Mouse (Mus musculus): Measurements from ENCODE around the gene Fat4. TPM values are rescaled to one million over a fixed set of nuclear protein-coding genes. Genes with fewer than 3 reads are reported as not detected.

Fat4 gene
- polyA plus RNA-seq, 1 experiment from 2014 or later, result 7.3 TPM

DNA sequence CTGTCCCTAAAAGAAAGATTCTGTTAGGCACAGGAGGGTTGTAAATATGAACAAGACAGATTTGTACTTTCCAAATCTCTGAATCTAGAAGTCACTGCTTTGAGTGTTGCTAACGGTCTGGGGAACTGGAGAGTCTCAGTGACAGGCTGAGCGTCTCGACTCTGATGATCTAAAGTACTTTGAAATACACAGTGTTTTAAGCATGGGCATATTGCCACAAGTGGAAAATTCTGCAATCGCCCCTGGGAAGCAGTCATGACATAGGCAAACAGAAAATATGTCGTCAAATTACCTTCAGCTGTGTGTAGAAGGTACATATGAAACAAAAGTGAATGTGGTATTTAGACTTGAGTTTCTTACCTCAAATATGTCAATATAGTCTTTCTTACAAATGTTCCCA, 51.4 kb downstream of the Fat4 start:
- no peaks in the 10 kb centered on the region for H3K9me3 ChIP-seq
- H3K36me3 ChIP-seq, result no peaks in the 10 kb centered on the region
- H3K27me3 ChIP-seq (replicated peaks), result no peaks in the 10 kb centered on the region
- no peaks in the 10 kb centered on the region for H3K4me1 ChIP-seq
- no peak overlapping the region for H3K4me2 ChIP-seq
- no peak overlapping the region for H3K27ac ChIP-seq
- no peak overlapping the region for H3K4me3 ChIP-seq (replicated peaks)
- no peak overlapping the region for H3K9ac ChIP-seq
- no peak for ATAC-seq (ENCODE audit: insufficient read depth, low FRiP score, low read depth)
- 56% methylated on average over 5 of the region's 5 CpGs for WGBS

DNA sequence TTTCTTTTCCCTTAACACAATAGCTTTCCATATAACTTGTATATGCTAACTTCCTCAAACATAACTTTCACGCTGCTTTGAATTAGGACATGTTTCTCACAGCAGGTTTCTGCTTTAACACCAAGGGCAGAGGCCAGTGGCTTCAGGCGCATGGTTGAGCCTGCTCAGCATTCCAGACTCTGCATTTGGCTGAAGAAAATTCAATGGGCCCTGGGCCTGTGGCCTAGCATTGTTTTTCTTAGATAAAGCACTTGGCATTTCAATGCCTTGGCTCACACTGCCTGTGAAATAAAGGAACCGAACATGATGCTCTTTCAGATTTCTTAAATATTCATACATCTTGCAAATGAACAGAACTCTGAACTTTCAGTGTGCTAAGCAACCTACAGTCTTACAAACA, 52.8 kb downstream of the Fat4 start:
- H3K4me1 ChIP-seq, result no peaks in the 10 kb centered on the region
- H3K27ac ChIP-seq, result no peak overlapping the region
- H3K9ac ChIP-seq, result no peak overlapping the region
- H3K4me2 ChIP-seq, result no peak overlapping the region
- no peak overlapping the region for H3K4me3 ChIP-seq (replicated peaks)
- no peaks in the 10 kb centered on the region for H3K27me3 ChIP-seq (replicated peaks)
- ATAC-seq (ENCODE audit: insufficient read depth, low FRiP score, low read depth), result no peak
- no peaks in the 10 kb centered on the region for H3K9me3 ChIP-seq
- WGBS, result 52% methylated on average over 3 of the region's 3 CpGs
- H3K36me3 ChIP-seq, result no peaks in the 10 kb centered on the region

DNA sequence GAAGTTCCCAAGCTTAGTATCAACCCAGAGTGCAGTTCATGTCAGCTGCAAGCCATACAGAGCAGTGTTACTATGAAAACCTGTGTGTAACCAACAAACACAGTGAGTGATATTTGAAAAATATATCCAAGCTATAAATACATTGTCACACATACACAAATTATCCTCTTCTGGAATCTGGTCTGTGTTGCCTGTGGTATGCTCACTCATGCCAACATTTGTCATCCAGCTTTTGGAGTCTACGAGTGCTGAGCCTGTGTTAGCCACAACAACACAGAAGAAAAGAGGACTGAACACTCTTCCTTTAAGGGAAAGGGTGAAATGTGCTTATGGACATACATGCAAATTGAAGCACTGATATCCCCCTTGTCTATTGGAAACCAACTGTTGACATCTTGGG, 53.6 kb downstream of the Fat4 start:
- H3K9me3 ChIP-seq, result no peaks in the 10 kb centered on the region
- no peaks in the 10 kb centered on the region for H3K27me3 ChIP-seq (replicated peaks)
- ATAC-seq (ENCODE audit: insufficient read depth, low FRiP score, low read depth), result no peak
- no peak overlapping the region for H3K4me2 ChIP-seq
- no peaks in the 10 kb centered on the region for H3K36me3 ChIP-seq
- no peak overlapping the region for H3K9ac ChIP-seq
- H3K27ac ChIP-seq, result no peak overlapping the region
- no peaks in the 10 kb centered on the region for H3K4me1 ChIP-seq
- WGBS, result 64% methylated on average over 1 of the region's 1 CpGs
- no peak overlapping the region for H3K4me3 ChIP-seq (replicated peaks)

DNA sequence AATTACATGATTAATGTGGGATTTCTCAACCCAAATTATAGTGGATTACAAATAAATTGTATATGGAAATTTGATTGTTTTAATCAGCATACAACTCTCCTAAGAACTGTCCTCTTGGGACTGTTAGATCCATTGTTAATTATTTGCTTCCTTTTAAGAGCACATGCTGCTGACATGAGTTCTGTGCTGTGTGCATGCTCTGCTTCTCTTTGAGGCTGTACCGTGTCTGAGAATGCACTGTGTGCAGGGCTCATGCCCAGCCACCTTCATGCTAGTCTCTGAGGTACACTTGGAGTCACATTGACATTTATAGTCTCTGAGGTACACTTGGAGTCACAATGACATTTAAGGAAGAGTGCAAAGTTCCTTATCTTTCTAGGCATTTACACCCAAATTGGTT, 58.4 kb downstream of the Fat4 start:
- Histone ChIP-seq H3K4me1 (no peaks in the 10 kb centered on the region), H3K4me3 (replicated peaks) (no peak overlapping the region), H3K27ac (no peak overlapping the region), H3K36me3 (no peaks in the 10 kb centered on the region), H3K4me2 (no peak overlapping the region), H3K9me3 (no peaks in the 10 kb centered on the region), H3K27me3 (replicated peaks) (no peaks in the 10 kb centered on the region), H3K9ac (no peak overlapping the region)
- no peak for ATAC-seq (ENCODE audit: insufficient read depth, low FRiP score, low read depth)
- 73% methylated on average over 1 of the region's 1 CpGs for WGBS

DNA sequence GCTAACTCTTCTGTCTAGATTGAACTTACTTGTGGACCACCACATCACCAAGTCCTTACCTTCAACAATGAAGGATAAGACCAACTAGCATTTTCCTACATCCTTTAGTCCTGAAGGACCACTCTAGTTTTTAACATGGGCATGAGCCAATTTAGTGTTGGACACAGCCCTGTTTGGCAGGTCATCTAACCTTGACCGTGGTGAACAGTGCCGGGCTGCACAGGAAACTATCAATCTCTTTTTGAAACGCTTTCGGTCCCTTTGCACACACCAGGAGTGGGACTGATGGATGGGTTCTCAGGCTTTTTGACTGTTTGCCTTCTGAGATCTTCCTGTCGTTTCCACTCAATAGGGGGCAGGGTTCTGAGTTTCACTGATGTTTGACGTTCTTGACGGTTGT, 61.0 kb downstream of the Fat4 start:
- Histone ChIP-seq H3K9ac (no peak overlapping the region), H3K4me2 (no peak overlapping the region), H3K27ac (no peak overlapping the region), H3K4me1 (no peaks in the 10 kb centered on the region), H3K4me3 (replicated peaks) (no peak overlapping the region), H3K36me3 (peaks cover 3% of the 10 kb centered on the region; the same call in 1 of the 2 replicates), H3K27me3 (replicated peaks) (no peaks in the 10 kb centered on the region), H3K9me3 (no peaks in the 10 kb centered on the region)
- ATAC-seq (ENCODE audit: insufficient read depth, low FRiP score, low read depth), result no peak; the same call in 1 of the 2 replicates
- 42% methylated on average over 7 of the region's 7 CpGs for WGBS

DNA sequence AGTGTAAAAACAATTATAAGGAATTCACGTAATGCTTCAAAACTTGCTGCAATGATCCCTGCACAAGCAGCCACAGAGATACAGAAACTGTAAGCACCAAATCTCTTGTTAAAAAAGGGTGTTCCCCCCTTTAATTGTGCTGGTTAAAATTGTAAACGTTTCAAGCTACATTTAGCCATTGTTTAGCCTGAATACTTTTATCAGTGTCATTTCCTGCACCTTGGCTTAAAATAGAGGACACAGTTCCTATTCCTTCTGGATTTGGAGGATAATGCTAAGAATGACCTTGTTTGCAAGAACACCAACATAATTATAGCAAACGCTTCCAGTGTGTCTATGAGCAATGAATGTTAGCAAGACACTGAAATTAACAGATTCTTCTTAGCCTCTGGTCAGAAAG, 65.9 kb downstream of the Fat4 start:
- H3K4me1 ChIP-seq, result no peaks in the 10 kb centered on the region
- H3K27ac ChIP-seq, result no peak overlapping the region
- peaks cover 3% of the 10 kb centered on the region; the same call in 1 of the 2 replicates for H3K36me3 ChIP-seq
- H3K9me3 ChIP-seq, result no peaks in the 10 kb centered on the region
- no peak overlapping the region for H3K9ac ChIP-seq
- ATAC-seq (ENCODE audit: insufficient read depth, low FRiP score, low read depth), result no peak
- 60% methylated on average over 3 of the region's 3 CpGs for WGBS
- no peak overlapping the region for H3K4me2 ChIP-seq
- no peak overlapping the region for H3K4me3 ChIP-seq (replicated peaks)
- no peaks in the 10 kb centered on the region for H3K27me3 ChIP-seq (replicated peaks)

DNA sequence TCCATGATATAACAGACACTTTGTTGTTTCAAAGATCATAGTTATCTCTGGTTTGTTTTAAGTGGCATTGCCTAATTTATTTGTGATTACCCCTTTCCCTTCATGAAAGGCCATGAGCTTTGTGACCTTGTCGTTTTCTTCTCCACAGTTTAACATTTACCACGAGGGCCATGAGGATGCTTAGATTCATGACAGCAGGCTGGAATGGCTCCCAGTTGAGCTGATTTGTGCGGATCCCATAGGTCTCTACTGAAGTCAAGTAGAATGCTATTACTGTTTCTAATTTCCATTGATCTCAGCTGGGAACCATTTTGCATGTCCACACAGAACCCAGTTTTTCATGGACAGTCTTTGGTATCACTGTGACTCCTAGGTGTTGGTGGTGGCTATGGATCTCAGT, 67.5 kb downstream of the Fat4 start:
- peaks cover 3% of the 10 kb centered on the region; the same call in 1 of the 2 replicates for H3K36me3 ChIP-seq
- no peaks in the 10 kb centered on the region for H3K4me1 ChIP-seq
- no peak overlapping the region for H3K27ac ChIP-seq
- no peak overlapping the region for H3K9ac ChIP-seq
- no peak overlapping the region for H3K4me2 ChIP-seq
- no peak for ATAC-seq (ENCODE audit: insufficient read depth, low FRiP score, low read depth)
- whole genome bisulfite sequencing, result 59% methylated on average over 3 of the region's 3 CpGs
- no peaks in the 10 kb centered on the region for H3K27me3 ChIP-seq (replicated peaks)
- no peaks in the 10 kb centered on the region for H3K9me3 ChIP-seq
- H3K4me3 ChIP-seq (replicated peaks), result no peak overlapping the region

DNA sequence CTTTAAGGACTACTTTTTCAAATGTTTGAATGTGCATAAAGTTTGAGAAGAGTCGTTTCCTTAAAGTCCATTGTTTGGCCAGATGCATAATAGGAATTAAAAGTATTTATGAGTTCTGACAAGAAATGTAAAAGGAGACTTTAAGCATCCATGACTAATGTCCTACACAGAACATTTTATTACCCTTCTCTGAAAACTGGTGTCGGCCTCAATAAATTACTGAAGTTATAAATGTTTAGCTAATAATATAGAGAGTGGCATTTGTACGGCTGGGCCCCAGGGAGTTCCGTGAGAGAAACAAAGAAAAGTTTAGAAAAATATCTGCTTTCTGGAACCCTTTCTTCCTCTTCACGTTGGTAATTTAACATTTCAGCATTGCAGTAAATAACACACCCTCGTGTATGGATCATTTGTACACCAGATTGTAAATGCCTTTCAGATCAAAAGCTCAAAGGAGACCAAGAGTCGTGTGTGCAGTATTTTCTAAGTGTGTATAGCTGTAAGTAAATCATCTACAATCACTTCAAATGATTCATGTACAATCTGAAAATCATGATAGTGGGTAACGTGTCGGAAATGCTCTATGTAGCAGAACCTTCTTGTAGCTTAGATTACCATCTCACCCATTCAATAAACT, 69.4 kb downstream of the Fat4 start:
- H3K27ac ChIP-seq, result no peak overlapping the region
- H3K9me3 ChIP-seq, result no peaks in the 10 kb centered on the region
- H3K4me3 ChIP-seq (replicated peaks), result no peak overlapping the region
- no peak for ATAC-seq (ENCODE audit: insufficient read depth, low FRiP score, low read depth)
- no peak overlapping the region for H3K9ac ChIP-seq
- WGBS, result 52% methylated on average over 9 of the region's 9 CpGs
- no peaks in the 10 kb centered on the region for H3K4me1 ChIP-seq
- H3K36me3 ChIP-seq, result peaks cover 7% of the 10 kb centered on the region; the same call in 1 of the 2 replicates
- no peak overlapping the region for H3K4me2 ChIP-seq
- H3K27me3 ChIP-seq (replicated peaks), result no peaks in the 10 kb centered on the region

DNA sequence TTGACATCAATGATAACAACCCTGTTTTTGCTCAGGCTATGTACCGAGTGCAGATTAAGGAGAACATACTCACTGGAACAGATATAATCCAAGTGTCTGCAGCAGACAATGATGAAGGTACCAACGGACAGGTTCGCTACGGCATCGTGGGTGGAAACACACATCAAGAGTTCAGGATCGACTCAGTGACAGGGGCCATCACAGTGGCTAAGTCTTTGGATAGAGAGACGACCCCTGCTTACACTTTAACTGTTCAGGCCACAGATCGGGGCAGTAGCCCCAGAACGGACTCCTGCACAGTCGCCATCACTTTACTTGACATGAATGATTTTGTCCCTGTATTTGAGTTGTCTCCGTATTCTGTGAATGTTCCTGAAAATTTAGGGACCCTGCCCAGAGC, 70.4 kb downstream of the Fat4 start:
- no peaks in the 10 kb centered on the region for H3K27me3 ChIP-seq (replicated peaks)
- H3K4me1 ChIP-seq, result no peaks in the 10 kb centered on the region
- H3K36me3 ChIP-seq, result peaks cover 6% of the 10 kb centered on the region; the same call in 1 of the 2 replicates
- H3K9ac ChIP-seq, result no peak overlapping the region
- no peak for ATAC-seq (ENCODE audit: insufficient read depth, low FRiP score, low read depth)
- H3K9me3 ChIP-seq, result no peaks in the 10 kb centered on the region
- no peak overlapping the region for H3K4me3 ChIP-seq (replicated peaks)
- H3K27ac ChIP-seq, result no peak overlapping the region
- H3K4me2 ChIP-seq, result no peak overlapping the region
- WGBS, result 92% methylated on average over 11 of the region's 11 CpGs

DNA sequence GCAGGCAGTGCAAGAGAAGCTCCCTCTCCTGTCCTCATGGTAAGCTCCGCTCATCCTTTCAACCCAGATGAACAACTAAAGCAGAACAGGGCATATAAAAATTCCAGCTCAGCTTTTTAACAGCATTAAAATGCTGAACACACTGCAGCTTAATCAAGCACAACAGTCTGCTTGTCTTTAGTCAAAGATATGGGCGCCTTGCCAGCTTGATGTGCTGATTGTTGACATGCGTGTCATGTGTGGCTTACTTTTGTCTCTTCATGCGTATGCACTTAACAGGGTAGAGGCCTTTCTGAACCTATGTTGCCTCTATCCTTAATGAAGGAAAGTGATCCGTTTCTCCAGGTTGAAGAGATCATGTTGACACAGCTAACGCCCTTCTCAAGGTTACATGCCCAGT, 75.6 kb downstream of the Fat4 start:
- Histone ChIP-seq H3K4me3 (replicated peaks) (no peak overlapping the region), H3K4me1 (no peaks in the 10 kb centered on the region), H3K27ac (no peak overlapping the region), H3K36me3 (peaks cover 6% of the 10 kb centered on the region; the same call in 1 of the 2 replicates), H3K9ac (no peak overlapping the region), H3K4me2 (no peak overlapping the region), H3K9me3 (no peaks in the 10 kb centered on the region), H3K27me3 (replicated peaks) (no peaks in the 10 kb centered on the region)
- no peak for ATAC-seq (ENCODE audit: insufficient read depth, low FRiP score, low read depth)
- 78% methylated on average over 6 of the region's 6 CpGs for WGBS

DNA sequence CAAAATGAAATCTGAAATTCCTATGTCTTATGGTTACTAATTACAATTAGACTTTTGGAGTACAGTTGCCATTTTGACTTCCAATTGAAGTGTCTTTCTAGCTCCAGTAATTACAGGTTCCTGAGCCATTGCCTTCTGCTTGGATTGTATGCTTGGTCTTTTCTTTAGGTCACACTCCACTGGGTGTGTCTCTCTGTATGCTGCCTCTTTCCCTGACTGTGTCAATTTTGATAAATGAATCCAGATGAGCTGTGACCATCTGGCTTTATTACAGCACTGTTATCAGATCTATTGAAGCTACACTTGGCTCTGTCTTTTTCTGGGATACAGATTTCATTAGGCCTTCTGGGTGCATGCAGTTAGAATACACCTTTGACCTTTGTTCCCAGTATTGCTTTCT, 80.7 kb downstream of the Fat4 start:
- no peaks in the 10 kb centered on the region for H3K9me3 ChIP-seq
- 0 out of 2 replicates have a peak, but pooled peaks cover 6% of the 10 kb centered on the region for H3K36me3 ChIP-seq
- no peak for ATAC-seq (ENCODE audit: insufficient read depth, low FRiP score, low read depth)
- no peak overlapping the region for H3K27ac ChIP-seq
- no peak overlapping the region for H3K9ac ChIP-seq
- no peak overlapping the region for H3K4me3 ChIP-seq (replicated peaks)
- H3K4me1 ChIP-seq, result no peaks in the 10 kb centered on the region
- H3K27me3 ChIP-seq (replicated peaks), result no peaks in the 10 kb centered on the region
- H3K4me2 ChIP-seq, result no peak overlapping the region

DNA sequence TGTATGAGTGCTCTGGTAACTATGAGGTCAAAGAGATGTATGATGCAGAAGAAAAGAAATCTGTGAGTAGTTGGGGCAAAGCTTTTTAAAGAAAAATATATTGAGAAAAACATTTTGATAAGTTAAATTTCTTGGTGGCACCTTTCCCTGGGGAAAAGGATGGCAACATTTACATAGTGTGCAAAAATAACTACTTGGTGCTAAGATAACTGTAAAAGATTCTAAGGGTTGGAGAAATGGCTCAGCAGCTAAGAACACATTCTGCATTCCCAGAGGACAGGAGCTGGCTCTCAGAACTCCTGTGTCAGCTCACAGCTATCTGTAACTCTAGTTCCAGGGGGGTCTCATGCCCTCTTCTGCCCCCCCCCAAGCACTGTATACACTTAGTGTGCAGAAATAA, 99.6 kb downstream of the Fat4 start:
- peaks cover 9% of the 10 kb centered on the region; the same call in 1 of the 2 replicates for H3K36me3 ChIP-seq
- no peak overlapping the region for H3K4me3 ChIP-seq (replicated peaks)
- H3K27ac ChIP-seq, result no peak overlapping the region
- ATAC-seq (ENCODE audit: insufficient read depth, low FRiP score, low read depth), result no peak
- no peaks in the 10 kb centered on the region for H3K9me3 ChIP-seq
- no peaks in the 10 kb centered on the region for H3K27me3 ChIP-seq (replicated peaks)
- H3K9ac ChIP-seq, result no peak overlapping the region
- no peak overlapping the region for H3K4me2 ChIP-seq
- H3K4me1 ChIP-seq, result no peaks in the 10 kb centered on the region

DNA sequence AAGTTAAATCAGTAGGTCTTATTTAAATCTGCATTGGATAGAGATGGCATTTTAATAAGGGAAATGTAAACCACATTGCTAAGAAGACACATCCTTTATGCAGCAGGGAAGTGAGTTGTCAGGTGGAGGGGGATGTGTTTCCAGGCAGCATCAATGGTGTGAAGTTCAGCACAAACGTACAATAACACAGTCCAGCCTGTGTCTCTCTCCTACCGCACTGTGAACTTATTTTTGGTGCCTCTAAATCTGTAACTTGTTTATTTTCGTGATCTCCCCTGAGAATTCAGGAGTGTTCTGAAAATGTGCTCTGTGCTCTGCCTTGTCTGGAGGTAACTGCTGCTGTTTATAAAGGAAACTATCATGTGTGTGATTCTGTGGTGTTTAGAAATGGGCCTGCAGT, 102.4 kb downstream of the Fat4 start:
- no peak overlapping the region for H3K9ac ChIP-seq
- no peaks in the 10 kb centered on the region for H3K4me1 ChIP-seq
- no peak overlapping the region for H3K4me2 ChIP-seq
- no peak overlapping the region for H3K27ac ChIP-seq
- no peaks in the 10 kb centered on the region for H3K27me3 ChIP-seq (replicated peaks)
- WGBS, result 74% methylated on average over 3 of the region's 3 CpGs
- ATAC-seq (ENCODE audit: insufficient read depth, low FRiP score, low read depth), result no peak
- H3K4me3 ChIP-seq (replicated peaks), result no peak overlapping the region
- no peaks in the 10 kb centered on the region for H3K9me3 ChIP-seq
- H3K36me3 ChIP-seq, result no peaks in the 10 kb centered on the region

All from stomach, embryonic 15.5 days (tissue).